Mouse (Mus musculus) MEL-GATA-1-ER (cell line): ENCODE measurements around the gene Ets1.
A peak's percentile ranks its signal among the peaks of the same experiment; 100 is the strongest.

ENCODE experiments used
- DNase-seq: peaks from one replicate; pipeline ENCODE4 v3.0.0-alpha.2; 2012; ENCODE audit warnings: low read depth; ENCODE audit errors: extremely low read depth

Gene Ets1

DNA sequence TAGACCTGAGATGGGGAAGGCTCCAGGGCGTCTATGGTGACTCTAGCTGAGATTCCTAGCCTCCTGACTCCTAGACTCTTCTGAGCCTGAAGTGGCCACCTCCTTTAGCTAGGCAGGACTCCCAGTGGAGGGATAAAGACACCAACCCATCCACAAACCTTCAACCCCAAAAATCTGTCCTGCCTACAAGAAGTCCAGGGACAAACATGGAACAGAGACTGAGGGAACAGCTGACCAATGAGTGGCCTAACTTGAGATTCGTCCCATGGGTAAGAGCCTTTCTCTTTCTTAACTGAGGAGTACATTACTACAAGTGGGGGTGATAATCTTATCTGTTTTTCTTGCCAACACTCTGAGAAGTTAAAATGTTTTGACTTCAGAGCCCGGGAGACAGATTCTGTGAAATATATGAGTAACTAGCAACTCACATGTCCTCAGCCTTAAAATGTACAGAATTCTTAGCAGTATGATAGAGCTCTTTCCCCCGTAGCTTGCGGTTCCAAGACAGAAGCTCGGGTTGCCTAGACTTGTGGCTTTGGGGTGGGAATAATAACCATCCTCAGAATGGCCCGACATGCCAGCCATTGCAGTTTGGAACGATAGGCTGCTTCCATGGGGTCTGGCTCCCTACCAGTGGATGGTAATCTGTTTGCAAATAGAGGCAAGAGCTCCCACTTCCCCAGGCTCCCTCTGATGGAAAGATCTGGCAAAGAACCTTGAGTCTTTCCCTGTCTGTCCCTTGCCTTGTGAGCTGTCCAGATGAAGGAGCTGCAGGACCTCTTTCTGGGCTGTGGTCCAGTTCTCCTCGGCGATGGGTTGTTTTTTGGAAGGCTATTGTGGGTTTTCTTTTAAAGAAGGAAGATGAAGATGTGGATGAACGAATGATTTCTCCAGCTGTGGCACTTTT lies 30.8 kb downstream of the Ets1 start:
- no peak for DNase-seq

DNA sequence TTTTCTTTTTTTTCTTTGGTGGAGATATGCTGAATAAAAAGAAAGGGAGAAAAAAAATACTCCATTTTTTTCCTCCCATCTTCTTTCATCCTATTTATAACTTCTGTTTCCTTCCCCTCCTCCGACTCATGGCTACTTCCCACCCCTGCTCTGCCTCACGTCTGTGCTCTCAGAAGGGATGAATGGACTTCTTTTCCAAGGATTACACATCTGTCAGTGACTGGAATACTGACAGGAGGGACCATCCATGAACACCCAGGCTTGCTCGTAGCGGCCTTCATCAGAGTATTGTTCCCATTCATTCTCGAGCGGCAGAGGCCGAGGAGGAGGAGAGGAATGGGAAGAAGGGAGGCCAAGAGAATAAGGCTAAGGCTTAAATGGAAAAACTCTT lies 31.5 kb downstream of the Ets1 start:
- no peak for DNase-seq

DNA sequence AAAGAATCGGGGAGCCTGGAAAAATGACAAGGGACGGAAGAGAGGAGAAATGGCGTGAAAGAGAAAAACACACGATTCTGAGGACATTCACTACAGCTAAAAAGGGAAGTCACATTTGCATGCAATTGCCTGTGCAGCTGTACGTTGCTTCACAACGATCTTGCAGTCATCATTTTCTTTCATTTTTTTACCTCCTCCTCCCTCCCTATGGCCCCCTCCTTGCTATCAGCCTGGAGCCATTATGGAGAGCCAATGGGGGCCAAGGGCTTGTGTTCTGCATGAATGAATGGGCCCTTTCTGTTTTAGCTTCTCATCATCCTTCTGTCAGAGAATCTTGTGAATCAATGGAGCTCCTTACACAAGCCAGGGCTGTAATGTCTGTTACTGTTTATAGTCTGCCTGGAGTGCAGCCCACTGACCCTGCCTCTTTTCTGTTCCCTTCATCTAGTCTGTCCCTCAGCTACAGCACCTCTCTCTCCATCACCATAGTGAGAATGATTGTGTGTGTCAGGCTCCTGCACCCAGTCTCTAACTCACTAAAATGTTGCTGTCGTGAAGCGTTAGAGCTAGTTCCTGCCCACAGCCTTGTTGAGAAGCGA lies 32.2 kb downstream of the Ets1 start:
- peak; percentile 16 for DNase-seq

DNA sequence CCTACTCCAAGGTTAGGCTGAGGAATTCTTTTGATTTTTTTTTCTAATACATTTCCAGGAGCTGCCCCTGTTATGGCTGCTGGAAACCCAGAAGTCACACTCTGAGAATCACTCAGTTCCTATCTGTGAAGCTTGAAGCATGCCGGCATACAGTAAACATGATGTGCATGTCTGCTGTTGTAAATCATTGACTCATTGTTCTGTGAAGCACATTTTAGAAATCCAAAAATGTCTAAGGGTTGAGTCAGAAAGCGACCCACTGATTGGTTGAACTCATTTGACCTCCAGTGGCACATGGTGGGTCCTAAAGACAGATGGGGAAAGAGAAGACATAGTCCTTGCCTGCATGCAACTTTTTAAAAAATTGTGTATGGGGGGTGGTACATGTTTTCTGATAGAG lies 33.4 kb downstream of the Ets1 start:
- no peak for DNase-seq

DNA sequence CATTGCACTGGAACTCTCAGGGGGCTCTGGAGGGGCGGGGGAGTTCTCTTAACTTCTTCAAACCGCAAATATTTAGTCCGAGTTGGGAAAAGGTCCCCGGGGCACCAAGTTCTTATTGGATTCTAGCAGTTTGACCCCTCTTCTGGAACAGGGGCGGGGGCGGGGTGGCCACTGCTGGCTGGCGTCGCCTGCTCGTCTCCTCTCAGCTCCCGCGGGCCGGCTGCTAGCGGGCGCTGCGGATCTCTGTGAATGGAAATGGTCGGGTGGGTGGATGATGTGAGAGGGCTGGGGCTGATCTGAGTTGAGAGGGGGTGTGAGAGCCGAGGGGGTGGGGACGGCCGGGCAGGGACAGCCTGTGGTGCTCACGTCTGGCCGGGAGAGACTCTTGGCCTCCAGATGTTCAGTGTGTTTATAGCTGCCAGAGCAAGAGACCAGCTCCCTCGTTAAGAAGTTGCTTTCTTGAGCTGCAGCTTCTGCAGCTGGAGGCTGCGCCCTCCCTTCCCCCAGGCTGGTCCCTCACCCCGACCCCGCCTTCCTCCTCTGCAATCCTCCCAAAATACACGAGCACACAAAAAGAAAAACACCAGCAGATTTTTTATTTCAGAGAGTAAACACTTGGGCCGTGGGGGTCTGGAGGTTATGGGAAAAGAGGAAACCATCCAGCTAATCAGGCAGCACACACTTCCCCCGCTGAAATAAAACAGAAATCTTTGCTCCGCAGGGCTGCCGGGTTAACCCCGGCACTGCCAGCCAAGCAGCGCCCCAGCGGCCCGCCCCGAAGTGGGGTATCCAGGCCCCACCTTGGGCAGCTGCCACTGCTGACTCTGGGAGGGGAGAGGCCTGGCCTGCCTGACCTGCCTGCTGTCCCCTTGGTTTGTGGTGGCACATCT lies 36.2 kb downstream of the Ets1 start:
- DNase-seq: peak; percentile 41

DNA sequence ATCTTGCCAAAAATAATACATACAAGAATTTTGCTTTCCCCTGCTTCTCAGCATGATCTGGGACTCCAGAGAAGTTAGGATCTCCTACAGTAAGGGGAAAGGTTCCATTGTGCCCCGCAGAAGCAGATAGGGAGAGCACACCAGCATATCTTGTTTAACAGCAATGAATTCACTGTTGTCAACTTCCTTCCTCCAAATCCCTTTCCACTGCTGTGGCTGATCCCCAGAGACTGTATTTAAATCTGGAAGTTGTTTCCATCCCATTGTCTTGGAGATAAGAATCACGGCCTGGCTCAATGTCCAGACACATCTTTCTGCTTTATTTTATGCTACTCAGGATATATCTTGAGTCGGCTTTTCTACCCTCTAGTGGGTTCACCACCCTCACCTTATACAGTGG lies 37.9 kb downstream of the Ets1 start:
- DNase-seq: no peak

DNA sequence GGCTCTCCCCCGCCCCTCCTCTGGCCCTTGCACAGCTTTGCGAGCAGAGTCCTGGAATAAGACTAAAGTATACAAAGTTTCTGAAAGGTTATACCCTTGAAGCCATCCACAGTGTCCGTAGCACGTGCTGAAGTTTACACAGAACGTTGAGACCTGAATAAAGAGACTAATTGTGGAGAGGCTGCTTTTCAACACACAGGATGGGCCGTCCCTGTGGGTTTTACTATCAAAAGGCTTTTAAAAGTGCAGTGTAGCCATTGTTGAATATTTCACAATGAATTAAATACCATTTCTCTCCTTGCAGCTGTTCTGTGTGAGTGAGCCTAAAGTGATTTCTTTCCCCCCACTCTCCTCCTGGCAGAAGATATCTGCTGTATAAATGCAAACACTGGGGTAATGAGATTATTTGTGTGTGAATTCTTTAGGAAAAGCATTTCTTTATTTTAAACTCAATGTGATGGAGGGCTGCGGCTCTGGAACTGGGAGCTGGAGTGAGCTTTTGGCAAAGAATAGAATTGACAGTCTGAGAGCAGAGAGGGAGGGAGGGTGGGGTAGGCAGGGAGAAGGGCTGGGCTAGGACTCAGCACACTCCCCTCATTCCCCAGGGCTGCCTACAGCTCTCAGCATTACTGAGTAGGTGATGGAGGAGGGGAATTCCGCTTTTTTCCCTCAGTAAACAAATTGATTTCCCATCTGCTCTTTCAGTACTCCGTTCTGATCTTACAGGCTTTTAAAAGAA lies 39.8 kb downstream of the Ets1 start:
- no peak for DNase-seq

DNA sequence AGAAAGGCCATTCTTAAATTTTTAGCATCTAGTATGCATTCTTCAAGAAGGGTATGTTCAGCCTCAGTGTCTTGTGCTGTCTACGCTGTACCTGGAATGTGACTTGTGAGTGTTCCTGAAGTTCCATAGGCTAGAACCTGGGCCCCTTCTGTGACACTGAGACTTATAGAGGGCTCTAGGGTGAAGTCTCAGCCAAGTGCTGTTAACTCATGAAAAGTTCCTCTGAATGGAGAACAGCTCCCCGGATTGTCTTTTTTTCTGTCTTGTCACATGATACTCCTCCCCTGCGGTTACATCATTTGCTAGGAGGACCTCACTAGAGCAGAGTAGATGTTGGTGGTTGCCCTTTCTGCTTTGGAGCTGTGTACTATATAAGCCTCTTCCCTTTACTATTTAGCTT lies 40.5 kb downstream of the Ets1 start:
- no peak for DNase-seq

DNA sequence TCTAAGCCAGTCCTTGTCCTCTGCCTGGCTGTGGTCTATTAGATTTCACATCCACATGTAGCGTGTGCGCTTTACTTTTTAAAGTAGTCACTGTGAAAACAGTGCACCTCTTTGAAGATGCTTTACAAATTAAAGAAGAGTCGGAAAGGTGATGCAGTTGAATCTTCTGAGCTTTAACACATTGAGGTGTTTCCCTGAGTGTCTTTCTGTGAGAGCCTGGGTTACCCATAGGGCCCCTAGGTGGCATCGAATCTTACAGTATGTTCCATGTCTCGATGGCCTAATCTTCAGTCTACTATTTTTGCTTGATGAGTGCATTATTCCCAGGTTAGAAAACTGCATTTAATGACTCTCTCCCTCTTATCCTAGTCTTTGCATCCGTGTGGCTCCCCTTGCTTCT lies 41.6 kb downstream of the Ets1 start:
- no peak for DNase-seq

DNA sequence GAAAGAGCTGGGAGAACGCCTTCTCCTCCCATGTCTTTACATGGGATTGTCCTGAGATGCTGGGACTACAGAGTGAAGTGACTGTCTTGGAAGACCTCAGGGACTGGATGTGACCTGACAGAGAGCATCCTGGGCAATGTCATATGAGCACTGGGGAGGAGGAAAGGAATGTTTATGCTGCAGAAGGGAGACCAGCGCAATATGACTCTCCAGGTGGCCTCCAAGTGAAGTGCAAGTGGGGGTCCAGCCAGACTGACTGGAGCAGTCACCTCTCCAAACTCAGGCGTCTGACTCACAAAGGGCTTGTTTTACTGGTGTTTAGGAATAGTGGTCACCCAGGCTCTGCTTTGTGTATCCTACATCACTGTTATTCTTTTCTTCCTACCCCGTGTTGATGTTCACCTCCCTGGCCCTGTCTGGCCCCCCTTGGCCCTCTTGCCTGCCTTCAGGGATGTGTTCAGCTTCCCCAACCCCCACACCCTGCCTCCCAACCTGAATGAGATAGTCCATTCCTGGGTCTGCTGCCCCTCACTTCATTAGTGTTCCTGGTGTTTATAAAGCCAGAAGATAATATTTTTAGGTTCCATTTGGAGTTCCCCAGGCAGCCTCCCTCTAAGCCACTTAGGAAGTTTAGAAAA lies 42.2 kb downstream of the Ets1 start:
- no peak for DNase-seq

DNA sequence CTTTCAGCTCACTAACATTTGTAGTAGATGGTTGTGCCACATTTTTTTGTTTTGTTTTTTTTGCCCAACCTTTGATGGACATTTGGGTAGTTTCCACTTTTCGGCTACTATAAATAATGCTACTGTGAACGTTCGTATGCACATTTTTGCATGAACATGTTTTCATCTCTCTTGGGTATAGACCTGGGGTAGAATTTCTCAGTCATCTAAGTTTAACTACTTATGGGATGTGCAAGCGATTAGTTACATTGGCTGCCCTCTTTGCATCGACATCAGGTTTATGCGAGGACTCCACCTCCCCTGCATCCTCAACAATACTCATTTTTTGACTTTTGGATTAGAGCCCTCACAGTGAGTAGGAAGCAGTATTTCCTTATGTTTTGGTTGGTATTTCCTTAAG lies 43.5 kb downstream of the Ets1 start:
- DNase-seq: no peak

DNA sequence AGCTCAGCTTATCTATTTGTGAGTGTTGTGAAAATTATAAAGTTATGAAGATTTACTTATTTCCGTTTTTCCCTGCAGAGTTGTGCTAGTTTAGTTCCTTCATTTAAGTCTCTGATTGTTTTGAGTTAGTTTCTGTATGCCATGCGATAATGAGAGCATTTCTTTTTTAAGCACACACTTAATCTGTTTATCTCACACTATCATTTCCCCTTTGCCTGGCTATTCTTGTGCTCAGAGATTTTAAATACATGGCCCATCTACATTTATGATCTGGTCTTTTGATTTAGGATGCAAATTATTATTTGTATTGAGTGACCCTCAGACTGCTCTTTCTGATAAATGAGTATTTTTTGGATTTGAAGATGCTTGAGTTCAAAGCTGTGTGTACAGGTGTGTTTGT lies 44.2 kb downstream of the Ets1 start:
- DNase-seq: no peak

DNA sequence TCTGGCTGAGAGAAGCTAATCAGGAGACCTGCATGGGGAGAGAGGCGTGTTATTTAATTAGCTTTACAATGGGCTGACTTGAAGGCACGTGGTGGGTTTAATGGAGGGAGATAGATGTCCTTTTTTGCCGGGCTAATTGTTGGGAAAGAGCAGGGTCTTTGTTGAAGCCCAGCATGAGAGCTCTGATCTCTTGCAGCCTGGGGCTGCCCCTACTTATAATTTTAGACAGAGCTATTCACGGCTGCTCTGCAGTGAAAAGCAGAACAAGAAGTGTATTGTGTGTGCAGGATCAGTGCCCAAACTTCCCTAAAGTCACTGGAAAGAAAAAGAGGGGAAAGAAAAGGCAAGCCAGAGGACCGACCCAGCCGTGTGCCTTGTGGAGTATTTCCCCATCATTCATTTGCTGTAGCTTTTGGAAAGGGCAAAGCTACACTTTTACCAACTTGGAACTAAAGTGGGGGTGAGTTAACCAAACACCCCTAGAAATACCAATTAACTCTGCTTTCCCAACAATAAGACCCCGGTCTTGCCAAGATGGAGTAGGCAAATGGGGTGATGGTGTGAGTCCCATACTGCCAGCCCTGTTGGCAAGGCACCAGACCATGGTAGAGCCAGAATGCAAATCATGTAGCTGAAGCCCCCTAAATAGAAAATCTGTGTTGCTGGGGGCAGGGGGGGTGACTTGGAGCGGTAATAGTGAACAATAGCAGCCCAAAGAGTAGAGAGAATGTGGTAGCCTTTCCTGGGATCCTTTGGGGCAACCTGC lies 50.0 kb downstream of the Ets1 start:
- DNase-seq: no peak

DNA sequence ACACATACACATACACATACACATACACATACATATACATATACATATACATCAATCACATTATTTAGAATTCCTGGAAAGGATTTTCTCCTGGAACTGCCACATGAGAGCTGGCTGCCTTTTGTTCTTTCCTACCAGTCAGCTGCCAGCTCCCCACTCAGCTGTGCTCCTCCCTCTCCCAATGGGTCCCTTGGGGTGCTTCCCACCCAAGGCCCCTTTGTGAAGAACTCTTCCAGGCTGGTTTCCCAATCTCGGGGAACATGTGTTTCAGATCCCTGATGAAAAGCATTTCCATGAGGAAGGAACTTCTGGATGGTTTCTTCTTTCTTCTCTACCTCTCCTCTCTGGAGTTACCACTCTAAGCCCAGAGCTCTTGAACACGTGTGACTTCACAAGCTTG lies 52.3 kb downstream of the Ets1 start:
- DNase-seq: no peak

DNA sequence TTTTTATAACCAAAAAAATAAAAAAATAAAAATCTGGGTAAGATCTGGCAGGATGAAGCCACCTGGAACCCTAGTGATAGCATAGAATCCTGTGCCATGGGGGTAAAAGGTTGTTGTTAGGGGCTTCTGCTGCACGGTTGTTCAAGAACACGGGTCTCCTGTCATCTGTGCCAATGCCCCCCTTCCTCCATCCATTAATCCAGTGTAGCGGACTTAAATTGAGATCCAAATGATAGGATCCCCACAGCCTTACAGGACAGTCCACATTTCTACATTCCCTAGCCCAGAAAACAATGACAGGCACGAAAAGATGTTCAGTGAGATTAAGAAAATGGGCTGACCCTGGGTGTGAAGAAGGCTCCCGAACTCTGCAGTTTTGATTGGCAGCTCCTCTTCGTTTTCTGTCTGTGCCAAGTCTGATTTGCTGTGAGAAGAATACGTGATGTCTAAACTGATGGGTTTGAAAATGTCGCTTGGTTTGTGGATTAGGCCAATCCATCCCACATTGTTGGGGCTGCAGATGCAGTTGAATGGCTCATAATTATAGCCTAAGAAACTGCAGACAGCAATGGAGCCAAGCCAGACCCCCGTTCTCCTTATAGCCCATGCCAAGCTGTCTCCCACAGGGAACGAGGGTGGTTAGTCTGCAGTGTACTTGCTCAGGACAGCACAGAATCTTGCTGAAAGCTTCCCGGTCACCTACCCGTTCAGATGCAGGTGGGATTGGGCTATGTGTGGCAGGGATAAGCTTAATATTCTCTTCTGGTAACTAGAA lies 55.3 kb downstream of the Ets1 start:
- no peak for DNase-seq

DNA sequence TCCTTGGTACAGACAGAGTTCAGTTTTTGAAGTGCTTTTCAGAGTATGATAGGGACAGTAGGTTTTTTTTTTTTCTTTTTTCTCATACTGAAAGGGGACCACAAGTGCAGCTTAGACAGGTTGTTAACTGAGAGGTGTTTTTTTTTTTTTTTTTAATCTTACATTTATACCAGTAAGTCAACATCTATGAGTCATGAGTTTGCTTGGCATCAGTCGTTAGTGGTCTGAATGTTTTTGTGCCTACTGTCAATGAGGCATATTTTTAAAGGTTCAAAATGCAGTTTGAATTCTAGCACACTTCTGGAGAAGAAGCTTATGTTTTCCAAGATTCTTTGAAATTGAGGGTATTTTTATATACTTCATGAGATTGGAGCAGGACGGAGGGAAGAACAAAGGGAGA lies 56.9 kb downstream of the Ets1 start:
- no peak for DNase-seq

DNA sequence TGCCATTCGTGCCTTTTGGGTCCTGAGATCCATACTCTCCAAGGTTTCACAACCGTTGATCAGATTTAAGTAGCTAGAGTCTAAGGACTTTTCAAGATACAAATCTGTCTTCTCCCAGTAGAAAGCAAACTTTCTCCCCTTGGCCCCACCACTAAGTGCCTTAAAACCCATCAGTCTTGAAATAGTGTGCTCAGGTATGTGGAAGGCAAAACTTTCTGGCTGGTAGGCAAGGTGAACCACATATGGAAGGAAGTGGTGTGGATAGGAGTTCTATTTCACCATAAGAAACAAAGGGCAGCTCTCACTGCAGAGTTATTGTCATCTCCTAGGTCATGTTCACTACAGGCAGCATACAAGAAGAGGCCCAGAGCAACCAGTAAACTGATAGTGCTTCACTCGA lies 57.4 kb downstream of the Ets1 start:
- no peak for DNase-seq

DNA sequence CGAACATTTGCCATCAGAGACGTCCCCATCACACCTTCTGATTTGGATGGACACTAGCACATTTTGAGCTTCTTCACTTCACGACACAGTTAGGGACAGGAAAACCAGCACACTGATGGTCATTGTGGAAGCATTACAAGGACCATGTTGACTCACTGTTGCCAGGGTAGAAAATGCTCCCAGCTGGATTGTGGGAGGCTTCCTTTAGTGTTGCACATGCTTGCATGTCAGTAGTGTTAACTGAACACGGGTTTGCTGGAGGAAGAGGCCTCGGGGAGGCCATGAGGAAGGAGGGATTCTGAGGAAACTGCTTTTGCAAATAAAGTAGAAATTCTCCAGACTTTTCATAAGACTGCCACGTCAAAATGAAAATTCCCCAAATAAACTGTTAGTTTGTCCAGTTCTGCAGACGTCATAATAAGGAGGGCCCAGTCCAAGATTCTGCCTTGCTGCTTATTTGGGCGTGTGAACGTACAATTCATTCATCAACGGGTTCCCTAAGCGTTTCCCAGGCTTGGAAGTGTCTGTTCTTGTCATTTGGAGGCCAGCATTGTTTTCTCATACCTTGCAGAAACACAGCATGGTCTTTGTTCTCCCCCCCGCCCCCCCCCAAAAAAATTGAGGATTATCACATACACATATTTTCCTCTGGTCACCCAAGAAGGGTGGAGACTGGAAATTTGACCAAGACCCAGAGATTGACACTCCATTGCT lies 58.2 kb downstream of the Ets1 start:
- DNase-seq: no peak
